Mouse (Mus musculus) C2C12 (cell line): ENCODE measurements around the gene Ssbp2.

ENCODE experiments used
- CTCF ChIP-seq: IDR thresholded peaks from one replicate; pipeline ENCODE4 v1.5.1; 2011; ENCODE audit not compliant: control insufficient read depth, insufficient read depth, insufficient read length
- FOSL1 ChIP-seq: IDR thresholded peaks from one replicate; pipeline ENCODE4 v1.8.0; 2011; ENCODE audit warnings: mild to moderate bottlenecking, low read length; ENCODE audit not compliant: poor library complexity, insufficient read depth, severe bottlenecking
- MYOD1 ChIP-seq: IDR thresholded peaks from one replicate; pipeline ENCODE4 v1.6.1; 2011; ENCODE audit warnings: low read depth; ENCODE audit not compliant: control insufficient read depth, insufficient read length
- USF1 ChIP-seq: IDR thresholded peaks from one replicate; pipeline ENCODE4 v1.6.1; 2011; ENCODE audit warnings: low read depth, mild to moderate bottlenecking, control low read depth, moderate library complexity

GRCm38 (mm10) chr13:91465002-91465715 is 5.1 kb downstream of the Ssbp2 start:
- no peak for TF ChIP-seq CTCF
- no peak for TF ChIP-seq FOSL1
- no peak for TF ChIP-seq USF1
- TF ChIP-seq MYOD1, result no peak
